Comparison of ENCODE assay signal across 7 mouse cellular contexts in genomic region chr5:137742048-137742447, GRCm38 (mm10). TPM values are rescaled to one million over a fixed set of nuclear protein-coding genes. Genes with fewer than 3 reads are reported as not detected.
DNase-seq lines count a peak whose midpoint lies in the region; ATAC-seq and TF ChIP-seq lines count a peak whose summit lies in the region.

No protein-coding gene starts in this region.

- TF ChIP-seq CTCF in kidney, postnatal 0 days (IDR thresholded peaks at IDR 0.05; ENCODE audit: low read depth), result no peak
- TF ChIP-seq CTCF in small intestine, adult 2 months (IDR thresholded peaks at IDR 0.05; ENCODE audit: extremely low read depth, insufficient read length, insufficient replicate concordance, low read depth, low read length), result no peak

- H3K4me1 ChIP-seq in kidney, postnatal 0 days (replicated peaks; ENCODE audit: insufficient read depth, low read length), result peaks cover 7% of the 10 kb centered on the region; the same call in 1 of the 2 replicates
- peaks cover 61% of the 10 kb centered on the region for H3K4me1 ChIP-seq in forebrain, embryonic 15.5 days
- H3K4me1 ChIP-seq in limb, embryonic 13.5 days, result peaks cover 32% of the 10 kb centered on the region
- peaks cover 13% of the 10 kb centered on the region for H3K4me1 ChIP-seq in small intestine, adult 2 months (ENCODE audit: control insufficient read depth, insufficient read depth, insufficient read length, low read length)

- no peak for TF ChIP-seq POLR2A in small intestine, adult 2 months (IDR thresholded peaks at IDR 0.05; ENCODE audit: low read depth, low read length)

- H3K27me3 ChIP-seq in kidney, postnatal 0 days (ENCODE audit: insufficient read depth, low read length), result no peaks in the 10 kb centered on the region
- H3K27me3 ChIP-seq in forebrain, embryonic 15.5 days, result no peaks in the 10 kb centered on the region
- no peaks in the 10 kb centered on the region for H3K27me3 ChIP-seq in limb, embryonic 13.5 days
- H3K27me3 ChIP-seq in small intestine, adult 2 months (ENCODE audit: control insufficient read depth, insufficient read depth, low read length), result no peaks in the 10 kb centered on the region

- no peaks in the 10 kb centered on the region for H3K9me3 ChIP-seq in kidney, postnatal 0 days (replicated peaks; ENCODE audit: low read length)
- no peaks in the 10 kb centered on the region for H3K9me3 ChIP-seq in forebrain, embryonic 15.5 days
- no peaks in the 10 kb centered on the region for H3K9me3 ChIP-seq in limb, embryonic 13.5 days

- no peak overlapping the region for H3K4me3 ChIP-seq in kidney, postnatal 0 days (replicated peaks; ENCODE audit: low read depth, low read length)
- peak overlapping the region; percentile 62; the same call in 1 of the 2 replicates for H3K4me3 ChIP-seq in forebrain, embryonic 15.5 days
- H3K4me3 ChIP-seq in limb, embryonic 13.5 days, result peak overlapping the region; percentile 65; the same call in 1 of the 2 replicates
- no peak overlapping the region for H3K4me3 ChIP-seq in small intestine, adult 2 months (ENCODE audit: low read depth, low read length)

- H3K4me2 ChIP-seq in kidney, postnatal 0 days (ENCODE audit: low read length), result peak overlapping the region; percentile 82
- H3K4me2 ChIP-seq in forebrain, embryonic 15.5 days (replicated peaks), result peak overlapping the region; percentile 84; the same call in 1 of the 2 replicates
- H3K4me2 ChIP-seq in limb, embryonic 13.5 days (replicated peaks), result peak overlapping the region; percentile 93

- no peaks in the 10 kb centered on the region for H3K36me3 ChIP-seq in kidney, postnatal 0 days (ENCODE audit: insufficient read depth, low read length)
- H3K36me3 ChIP-seq in forebrain, embryonic 15.5 days, result no peaks in the 10 kb centered on the region
- H3K36me3 ChIP-seq in limb, embryonic 13.5 days, result peaks cover 9% of the 10 kb centered on the region
- H3K36me3 ChIP-seq in small intestine, adult 2 months (ENCODE audit: control insufficient read depth, insufficient read depth, low read length), result no peaks in the 10 kb centered on the region

- no peak for DNase-seq in kidney, postnatal 0 days (ENCODE audit: low spot score)
- DNase-seq in kidney, postnatal 14 days, result no peak
- no peak for DNase-seq in c-Kit-positive CD71-positive TER-119-positive erythroid progenitor cells, embryonic 14.5 days (ENCODE audit: low spot score)
- DNase-seq in T-cell, adult 2 months (ENCODE audit: low spot score), result no peak

- H3K9ac ChIP-seq in kidney, postnatal 0 days (ENCODE audit: low read depth, low read length), result no peak overlapping the region
- no peak overlapping the region for H3K9ac ChIP-seq in forebrain, embryonic 15.5 days (replicated peaks)
- H3K9ac ChIP-seq in limb, embryonic 13.5 days, result no peak overlapping the region

- 53% methylated on average over 10 of the region's 10 CpGs for WGBS in kidney, postnatal 0 days
- 76% methylated on average over 10 of the region's 10 CpGs for WGBS in forebrain, embryonic 15.5 days
- 56% methylated on average over 10 of the region's 10 CpGs for WGBS in limb, embryonic 13.5 days
- WGBS in small intestine, adult 2 months, result 42% methylated on average over 10 of the region's 10 CpGs

- H3K27ac ChIP-seq in kidney, postnatal 0 days, result no peak overlapping the region
- H3K27ac ChIP-seq in forebrain, embryonic 15.5 days (replicated peaks), result no peak overlapping the region
- no peak overlapping the region for H3K27ac ChIP-seq in limb, embryonic 13.5 days
- H3K27ac ChIP-seq in small intestine, adult 2 months (ENCODE audit: insufficient read depth, low read depth, low read length), result peak overlapping the region; percentile 55

- ATAC-seq in kidney, postnatal 0 days (replicated peaks; ENCODE audit: low FRiP score, low read depth), result no peak
- no peak for ATAC-seq in forebrain, embryonic 15.5 days (replicated peaks)
- no peak for ATAC-seq in limb, embryonic 13.5 days (ENCODE audit: low FRiP score, low read depth)

RNA-seq across cellular contexts. Expression of gene Nyap1, which starts 0.6 kb away (rescaled TPM):
- 1.2 and 1.6 TPM in 2 replicates for polyA plus RNA-seq in kidney, postnatal 0 days (2015; fragmentation: Nextera tagmentation; extraction: Ambion mirVana)
- 43.6 and 45.6 TPM in 2 replicates for polyA plus RNA-seq in forebrain, embryonic 15.5 days (2015; fragmentation: Nextera tagmentation; extraction: Ambion mirVana)
- polyA plus RNA-seq in limb, embryonic 13.5 days (2015; fragmentation: Nextera tagmentation; extraction: Ambion mirVana), result 2.9 and 4.0 TPM in 2 replicates
- 7.3 and 25.1 TPM in 2 replicates for polyA plus RNA-seq in small intestine, adult 2 months (2012; rRNA removed)

RNA-seq across cellular contexts. Expression of gene Tsc22d4, which starts 3.5 kb away (rescaled TPM):
- 107 and 110 TPM in 2 replicates for polyA plus RNA-seq in kidney, postnatal 0 days (2015; fragmentation: Nextera tagmentation; extraction: Ambion mirVana)
- polyA plus RNA-seq in forebrain, embryonic 15.5 days (2015; fragmentation: Nextera tagmentation; extraction: Ambion mirVana), result 75.6 and 76.1 TPM in 2 replicates
- 128 and 134 TPM in 2 replicates for polyA plus RNA-seq in limb, embryonic 13.5 days (2015; fragmentation: Nextera tagmentation; extraction: Ambion mirVana)
- 72.9 and 209 TPM in 2 replicates for polyA plus RNA-seq in small intestine, adult 2 months (2012; rRNA removed)

RNA-seq across cellular contexts. Expression of gene Ppp1r35, which starts 36.6 kb away (rescaled TPM):
- polyA plus RNA-seq in kidney, postnatal 0 days (2015; fragmentation: Nextera tagmentation; extraction: Ambion mirVana), result 28.8 and 32.4 TPM in 2 replicates
- 36.9 and 42.4 TPM in 2 replicates for polyA plus RNA-seq in forebrain, embryonic 15.5 days (2015; fragmentation: Nextera tagmentation; extraction: Ambion mirVana)
- 26.5 and 27.2 TPM in 2 replicates for polyA plus RNA-seq in limb, embryonic 13.5 days (2015; fragmentation: Nextera tagmentation; extraction: Ambion mirVana)
- 40.0 and 75.4 TPM in 2 replicates for polyA plus RNA-seq in small intestine, adult 2 months (2012; rRNA removed)

RNA-seq across cellular contexts. Expression of gene Mepce, which starts 45.4 kb away (rescaled TPM):
- 11.6 and 12.3 TPM in 2 replicates for polyA plus RNA-seq in kidney, postnatal 0 days (2015; fragmentation: Nextera tagmentation; extraction: Ambion mirVana)
- 12.3 and 12.6 TPM in 2 replicates for polyA plus RNA-seq in forebrain, embryonic 15.5 days (2015; fragmentation: Nextera tagmentation; extraction: Ambion mirVana)
- polyA plus RNA-seq in limb, embryonic 13.5 days (2015; fragmentation: Nextera tagmentation; extraction: Ambion mirVana), result 11.7 and 11.8 TPM in 2 replicates
- polyA plus RNA-seq in small intestine, adult 2 months (2012; rRNA removed), result 11.0 and 41.7 TPM in 2 replicates

RNA-seq across cellular contexts. Expression of gene Zcwpw1, which starts 45.5 kb away (rescaled TPM):
- 14.5 and 15.7 TPM in 2 replicates for polyA plus RNA-seq in kidney, postnatal 0 days (2015; fragmentation: Nextera tagmentation; extraction: Ambion mirVana)
- polyA plus RNA-seq in forebrain, embryonic 15.5 days (2015; fragmentation: Nextera tagmentation; extraction: Ambion mirVana), result 10.4 and 11.3 TPM in 2 replicates
- polyA plus RNA-seq in limb, embryonic 13.5 days (2015; fragmentation: Nextera tagmentation; extraction: Ambion mirVana), result 35.3 and 36.0 TPM in 2 replicates
- 0.25 and 0.39 TPM in 2 replicates for polyA plus RNA-seq in small intestine, adult 2 months (2012; rRNA removed)

Comparison
In these comparisons a context has a peak if more than half of its experiments do, and no peak if none do; other contexts are left out.
1. H3K4me3 ChIP-seq: peak in forebrain, embryonic 15.5 days (single experiment) and limb, embryonic 13.5 days (single experiment); none in kidney, postnatal 0 days (single experiment) and small intestine, adult 2 months (single experiment).
2. Peak in every context shown above with its lines, with median percentiles within 50 percentile points of each other: H3K4me2 ChIP-seq.